Mouse (Mus musculus): ENCODE measurements around the gene Phyhipl. TPM values are rescaled to one million over a fixed set of nuclear protein-coding genes. Genes with fewer than 3 reads are reported as not detected.

Phyhipl gene
- polyA plus RNA-seq, 1 experiment from 2014 or later = 0.07 TPM

DNA sequence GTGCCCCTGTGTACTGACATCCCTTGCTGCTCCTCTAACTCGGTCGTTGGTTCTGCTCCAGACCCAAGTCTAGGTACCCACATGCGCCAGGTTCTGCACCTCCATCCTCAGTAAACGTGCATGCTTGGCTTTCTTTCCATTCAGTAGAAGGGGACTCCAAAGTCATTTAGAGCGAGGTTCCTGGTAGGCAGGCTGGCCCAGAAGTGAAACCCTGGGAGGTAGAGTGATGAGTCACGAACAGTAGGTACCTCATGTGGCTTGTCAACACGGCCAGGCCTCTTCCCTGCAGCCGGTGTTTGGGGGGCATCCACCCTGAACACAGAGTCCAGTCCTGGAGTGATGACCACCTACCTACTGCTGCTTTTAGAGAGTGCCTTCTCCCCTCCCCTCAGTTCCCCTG is 139.1 kb downstream of the Phyhipl start:
- no peak overlapping the region for H3K9ac ChIP-seq (replicated peaks)
- no peak overlapping the region for H3K27ac ChIP-seq (ENCODE audit: low read depth)
- no peak overlapping the region for H3K4me2 ChIP-seq (ENCODE audit: low read depth, low read length)
- peaks cover 14% of the 10 kb centered on the region; the same call in 1 of the 2 replicates for H3K27me3 ChIP-seq (ENCODE audit: insufficient read depth, low read length)
- H3K9me3 ChIP-seq (ENCODE audit: low read length) = no peaks in the 10 kb centered on the region
- WGBS (ENCODE audit: insufficient replicate concordance) = 69% methylated on average over 8 of the region's 8 CpGs
- TF ChIP-seq EP300 (IDR thresholded peaks at IDR 0.05; ENCODE audit: low read depth) = no peak
- TF ChIP-seq CTCF (IDR thresholded peaks at IDR 0.05; ENCODE audit: low read depth) = no peak
- no peak for ATAC-seq
- no peaks in the 10 kb centered on the region for H3K36me3 ChIP-seq (replicated peaks; ENCODE audit: insufficient read depth, low read length)
- no peak overlapping the region for H3K4me3 ChIP-seq (ENCODE audit: low read depth, low read length)
- H3K4me1 ChIP-seq (ENCODE audit: insufficient read depth) = no peaks in the 10 kb centered on the region
- no peak for DNase-seq

DNA sequence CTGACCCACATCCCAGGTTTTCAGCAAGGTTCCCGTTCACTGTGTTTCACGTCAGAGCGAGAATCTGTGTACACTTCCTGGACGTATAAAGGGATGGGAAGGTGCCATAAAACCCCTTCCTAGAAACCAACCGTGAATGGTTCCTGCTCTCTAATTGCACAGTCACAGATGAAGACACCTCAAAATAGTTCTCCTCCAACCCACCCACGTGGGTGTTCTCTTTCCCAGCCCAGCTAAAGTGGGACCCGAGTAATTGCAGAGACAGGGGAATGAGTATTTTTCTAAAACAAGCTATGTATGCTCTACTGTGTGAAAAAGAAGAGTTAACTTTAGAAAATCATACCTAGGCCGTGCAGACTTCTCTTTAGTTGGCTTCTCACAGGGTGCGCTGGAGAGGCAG is 140.9 kb downstream of the Phyhipl start:
- TF ChIP-seq CTCF (IDR thresholded peaks at IDR 0.05; ENCODE audit: low read depth) (no peak), EP300 (IDR thresholded peaks at IDR 0.05; ENCODE audit: low read depth) (no peak)
- no peaks in the 10 kb centered on the region for H3K4me1 ChIP-seq (ENCODE audit: insufficient read depth)
- no peaks in the 10 kb centered on the region for H3K36me3 ChIP-seq (replicated peaks; ENCODE audit: insufficient read depth, low read length)
- H3K4me2 ChIP-seq (ENCODE audit: low read depth, low read length) = no peak overlapping the region
- no peak overlapping the region for H3K4me3 ChIP-seq (ENCODE audit: low read depth, low read length)
- no peak for DNase-seq
- no peaks in the 10 kb centered on the region for H3K9me3 ChIP-seq (ENCODE audit: low read length)
- no peak overlapping the region for H3K27ac ChIP-seq (ENCODE audit: low read depth)
- no peak for ATAC-seq
- H3K9ac ChIP-seq (replicated peaks) = no peak overlapping the region
- H3K27me3 ChIP-seq (ENCODE audit: insufficient read depth, low read length) = peaks cover 4% of the 10 kb centered on the region; the same call in 1 of the 2 replicates
- 68% methylated on average over 9 of the region's 9 CpGs for WGBS (ENCODE audit: insufficient replicate concordance)

DNA sequence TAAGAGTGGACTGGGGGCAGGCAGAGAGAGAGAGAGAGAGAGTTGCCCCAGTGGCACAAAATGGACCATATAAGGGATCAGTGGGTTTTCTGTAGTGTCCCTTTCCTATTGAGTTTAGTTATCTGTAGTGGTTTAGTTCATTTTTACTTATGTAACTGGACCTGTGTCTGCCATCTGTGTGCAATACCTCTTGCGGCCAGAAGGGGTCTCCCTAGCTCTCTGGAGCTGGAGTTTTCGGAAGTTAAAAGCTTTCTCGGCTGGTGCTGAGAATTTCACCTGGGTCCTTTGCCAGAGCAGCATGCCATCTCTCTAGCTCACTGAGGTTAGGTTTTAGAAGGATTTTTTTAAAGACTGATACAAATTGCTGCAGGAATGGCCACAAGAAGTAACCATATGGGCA is 147.9 kb downstream of the Phyhipl start:
- Histone ChIP-seq H3K9me3 (ENCODE audit: low read length) (no peaks in the 10 kb centered on the region), H3K4me3 (ENCODE audit: low read depth, low read length) (no peak overlapping the region), H3K36me3 (replicated peaks; ENCODE audit: insufficient read depth, low read length) (no peaks in the 10 kb centered on the region), H3K27me3 (ENCODE audit: insufficient read depth, low read length) (no peaks in the 10 kb centered on the region), H3K4me2 (ENCODE audit: low read depth, low read length) (no peak overlapping the region), H3K4me1 (ENCODE audit: insufficient read depth) (no peaks in the 10 kb centered on the region), H3K9ac (replicated peaks) (no peak overlapping the region), H3K27ac (ENCODE audit: low read depth) (no peak overlapping the region)
- WGBS (ENCODE audit: insufficient replicate concordance) = 81% methylated on average over 3 of the region's 3 CpGs
- ATAC-seq = no peak
- no peak for DNase-seq
- TF ChIP-seq EP300 (IDR thresholded peaks at IDR 0.05; ENCODE audit: low read depth) (no peak), CTCF (IDR thresholded peaks at IDR 0.05; ENCODE audit: low read depth) (peak; percentile 38; the same call in 1 of the 2 replicates)

Other genes starting within 250 kb of the Phyhipl start
- 0.17 and 0.22 TPM in 2 replicates for gene Fam13c, start 215.5 kb downstream of the Phyhipl start, polyA plus RNA-seq (2015; fragmentation: Nextera tagmentation; extraction: Ambion mirVana)